ENCODE assay signal across 10 mouse cellular contexts in genomic region chr14:24902870-24903269, GRCm38 (mm10).
DNase-seq lines count a peak whose midpoint lies in the region; ATAC-seq lines count a peak whose summit lies in the region.
"Had no signal": no experiment of that assay in that cellular context is flagged by ENCODE, and none has a peak within 500 bp of the region (broad histone marks: within the 10 kb centered on the region; RNA-seq: fewer than 3 reads in every experiment).

No protein-coding gene starts in this region.

- H3K4me3 ChIP-seq in hindbrain, embryonic 10.5 days = no peak overlapping the region
- H3K4me3 ChIP-seq in hindbrain, embryonic 14.5 days (replicated peaks; ENCODE audit: low read length) = no peak overlapping the region
- H3K4me3 ChIP-seq in heart, embryonic 16.5 days (ENCODE audit: low read length) = no peak overlapping the region

- no peak overlapping the region for H3K4me2 ChIP-seq in hindbrain, embryonic 14.5 days (replicated peaks)
- no peak overlapping the region for H3K4me2 ChIP-seq in heart, embryonic 16.5 days (ENCODE audit: low read depth, low read length)

- no peaks in the 10 kb centered on the region for H3K36me3 ChIP-seq in hindbrain, embryonic 10.5 days
- H3K36me3 ChIP-seq in hindbrain, embryonic 14.5 days (replicated peaks; ENCODE audit: control insufficient read depth, insufficient read depth) = no peaks in the 10 kb centered on the region
- H3K36me3 ChIP-seq in heart, embryonic 16.5 days (ENCODE audit: control insufficient read depth, insufficient read depth) = no peaks in the 10 kb centered on the region
- H3K36me3 ChIP-seq: G1E had no signal

- DNase-seq in hindbrain, embryonic 10.5 days (ENCODE audit: low spot score) = peak; percentile 23
- no peak for DNase-seq in hindbrain, embryonic 14.5 days (ENCODE audit: low spot score)
- peak; percentile 45 for DNase-seq in MN1 (ENCODE audit: low spot score)
- peak; percentile 72 for DNase-seq in cerebellum, adult 9-11 months
- DNase-seq in layer of hippocampus, adult 11-12 months (ENCODE audit: low spot score) = no peak
- DNase-seq: liver had no signal

- WGBS in hindbrain, embryonic 10.5 days = 32% methylated on average over 4 of the region's 4 CpGs
- WGBS in hindbrain, embryonic 14.5 days = 13% methylated on average over 3 of the region's 4 CpGs
- WGBS in heart, embryonic 16.5 days = 11% methylated on average over 3 of the region's 4 CpGs

- H3K9ac ChIP-seq in hindbrain, embryonic 14.5 days = no peak overlapping the region
- H3K9ac ChIP-seq in heart, embryonic 16.5 days (ENCODE audit: low read length) = no peak overlapping the region

- 0 out of 2 replicates have a peak, but pooled peaks cover 8% of the 10 kb centered on the region for H3K27me3 ChIP-seq in hindbrain, embryonic 10.5 days (ENCODE audit: insufficient read depth, poor library complexity, severe bottlenecking)
- no peaks in the 10 kb centered on the region for H3K27me3 ChIP-seq in hindbrain, embryonic 14.5 days (ENCODE audit: control insufficient read depth, insufficient read depth, low read length)
- no peaks in the 10 kb centered on the region for H3K27me3 ChIP-seq in heart, embryonic 16.5 days (ENCODE audit: control insufficient read depth, insufficient read depth, low read length)

- peak overlapping the region; percentile 68; the same call in 1 of the 2 replicates for H3K27ac ChIP-seq in hindbrain, embryonic 10.5 days
- no peak overlapping the region for H3K27ac ChIP-seq in hindbrain, embryonic 14.5 days
- 0 out of 2 replicates have a peak overlapping the region, but pooled peaks have one; percentile 21 for H3K27ac ChIP-seq in heart, embryonic 16.5 days (ENCODE audit: low read length)

- no peak for ATAC-seq in hindbrain, embryonic 14.5 days (ENCODE audit: low FRiP score)
- ATAC-seq in heart, embryonic 16.5 days (replicated peaks; ENCODE audit: extremely low read depth, insufficient read depth, low FRiP score) = peak; percentile 92
- no peak for ATAC-seq in granulocyte monocyte progenitor cell, adult 5-6 weeks (replicated peaks; ENCODE audit: poor library complexity, severe bottlenecking)
- ATAC-seq in megakaryocyte, adult 5-6 weeks (ENCODE audit: poor library complexity, severe bottlenecking) = no peak

- H3K4me1 ChIP-seq in hindbrain, embryonic 10.5 days (replicated peaks) = peaks cover 27% of the 10 kb centered on the region
- H3K4me1 ChIP-seq in hindbrain, embryonic 14.5 days (replicated peaks; ENCODE audit: control insufficient read depth, insufficient read depth, low read length) = no peaks in the 10 kb centered on the region
- peaks cover 5% of the 10 kb centered on the region; the same call in 1 of the 2 replicates for H3K4me1 ChIP-seq in heart, embryonic 16.5 days (ENCODE audit: control insufficient read depth, insufficient read depth, low read length)

- H3K9me3 ChIP-seq in hindbrain, embryonic 10.5 days = no peaks in the 10 kb centered on the region
- no peaks in the 10 kb centered on the region for H3K9me3 ChIP-seq in hindbrain, embryonic 14.5 days (ENCODE audit: control insufficient read depth, low read length)
- no peaks in the 10 kb centered on the region for H3K9me3 ChIP-seq in heart, embryonic 16.5 days (replicated peaks; ENCODE audit: control insufficient read depth, low read length)

Comparison
In these comparisons a context has a peak if more than half of its experiments do, and no peak if none do; other contexts are left out.
1. DNase-seq: peak in hindbrain, embryonic 10.5 days (single experiment), MN1 (single experiment) and cerebellum, adult 9-11 months (single experiment); none in hindbrain, embryonic 14.5 days (single experiment) and layer of hippocampus, adult 11-12 months (single experiment).